Mouse (Mus musculus) cerebellum, adult 11 months (tissue): Measurements from ENCODE around the gene Tnik.

ENCODE experiments used
- DNase-seq: peaks from one replicate; pipeline ENCODE4 v3.0.0; 2022

The Tnik gene

DNA sequence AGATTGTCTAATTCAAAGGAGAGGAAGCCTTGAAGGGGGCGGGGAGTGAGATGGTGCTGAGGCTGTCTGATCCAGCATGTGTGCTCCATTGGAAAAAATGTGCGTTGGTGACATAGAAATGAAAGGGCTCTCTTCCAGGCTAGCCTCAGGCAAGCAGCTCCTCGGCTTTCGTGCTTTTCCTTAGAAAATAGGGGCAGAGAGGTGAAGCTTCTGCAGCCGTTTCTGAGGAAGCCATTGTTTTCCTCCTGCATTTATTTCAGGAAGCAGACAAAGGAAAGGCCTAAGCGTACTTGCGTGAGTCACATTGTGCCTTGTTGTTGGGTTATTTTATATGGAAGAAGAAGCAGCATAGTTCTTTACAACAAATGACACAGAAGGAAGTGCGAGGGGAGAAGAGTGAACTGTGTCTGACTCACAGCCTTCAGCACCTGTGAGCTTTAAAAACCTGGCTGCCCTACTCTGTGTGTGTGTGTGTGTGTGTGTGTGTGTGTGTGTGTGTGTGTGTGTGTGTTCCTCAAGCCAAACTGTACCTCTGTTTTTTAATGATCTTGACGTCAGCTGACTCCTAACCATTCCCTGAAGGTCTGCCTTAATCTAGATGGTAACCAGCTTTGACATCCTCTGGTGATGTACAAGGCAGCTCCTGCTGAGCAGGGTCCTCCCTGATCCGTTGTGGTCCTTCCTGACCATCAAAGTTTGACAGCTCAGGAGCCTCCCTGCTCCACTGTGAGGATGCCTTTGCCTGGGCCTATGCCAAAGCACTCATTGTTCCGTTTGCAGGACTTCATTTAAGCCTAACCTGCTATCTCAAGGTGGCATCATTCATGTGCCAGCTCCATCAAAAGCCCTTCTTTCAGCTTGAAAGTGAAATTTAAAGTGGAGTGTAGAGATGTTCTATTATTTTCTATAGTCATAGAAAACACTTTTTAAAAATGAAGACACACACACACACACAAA, 228.3 kb downstream of the Tnik start:
- no peak for DNase-seq

DNA sequence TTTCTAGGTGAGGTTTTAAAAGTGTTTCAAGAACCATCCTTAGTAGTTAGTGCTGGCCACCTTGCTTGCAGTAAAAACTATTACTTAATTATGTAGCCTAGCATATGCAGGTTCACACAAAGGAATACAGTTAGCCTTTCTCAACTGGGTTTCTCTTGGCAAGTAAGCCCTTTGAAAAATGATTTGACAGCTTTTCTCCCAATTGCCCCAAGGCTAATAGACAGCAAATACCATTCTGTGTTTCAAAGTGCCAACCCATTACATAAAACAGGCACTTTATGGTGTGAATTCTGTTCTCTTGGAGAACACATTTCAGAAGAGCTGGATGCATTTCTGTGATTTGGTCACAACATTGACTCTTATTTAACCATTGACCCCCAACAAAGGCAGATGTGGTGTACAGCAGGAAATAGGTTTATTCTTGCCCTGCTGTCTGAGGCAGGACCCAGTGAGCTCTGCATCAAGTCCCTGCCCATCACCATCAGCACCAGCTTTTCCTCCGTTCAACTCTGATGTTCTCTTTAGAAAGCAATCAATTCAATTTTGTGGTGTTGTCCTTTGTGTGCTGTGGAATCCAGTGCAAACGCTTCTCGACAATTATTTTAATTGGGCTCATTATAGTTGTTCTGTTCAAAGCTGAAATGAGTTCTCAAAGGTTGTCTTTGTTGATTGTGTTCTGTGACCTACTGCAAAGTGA, 233.9 kb downstream of the Tnik start:
- no peak for DNase-seq

DNA sequence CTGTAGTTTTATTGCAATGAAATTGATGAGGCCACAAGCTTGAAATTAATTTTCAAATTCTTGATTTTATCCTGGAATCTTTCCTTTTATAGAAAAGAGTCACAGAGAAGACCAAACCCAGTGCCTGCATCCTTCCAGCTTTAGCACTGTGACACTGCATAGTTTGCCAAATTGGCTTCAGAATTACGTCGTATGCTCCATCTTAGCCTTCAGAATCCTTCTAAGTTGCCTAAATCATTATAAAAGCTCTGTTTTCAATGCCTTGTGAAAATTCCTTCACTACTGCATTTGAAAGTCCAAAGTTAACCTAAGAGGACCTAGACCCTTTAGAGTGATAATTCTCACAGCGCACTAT, 234.5 kb downstream of the Tnik start:
- no peak for DNase-seq

DNA sequence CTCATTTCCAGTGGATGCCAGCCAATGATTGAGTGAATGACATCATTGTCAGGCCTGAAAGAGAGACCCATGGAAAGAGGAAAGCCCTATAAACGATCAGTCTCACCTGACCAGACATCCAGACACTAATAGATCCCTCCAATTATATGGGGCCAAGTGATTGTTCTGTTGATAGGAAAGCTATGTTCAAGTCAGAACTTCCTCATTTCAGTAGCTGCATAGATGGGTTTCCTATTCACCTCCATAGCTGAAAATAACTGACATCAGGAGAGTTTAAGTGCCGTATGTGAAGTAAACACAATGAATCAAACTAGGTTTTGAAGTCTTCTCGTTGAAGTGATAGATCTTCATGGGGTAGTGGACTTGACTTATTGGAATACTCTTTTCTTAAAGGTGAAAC, 239.7 kb downstream of the Tnik start:
- DNase-seq: no peak

DNA sequence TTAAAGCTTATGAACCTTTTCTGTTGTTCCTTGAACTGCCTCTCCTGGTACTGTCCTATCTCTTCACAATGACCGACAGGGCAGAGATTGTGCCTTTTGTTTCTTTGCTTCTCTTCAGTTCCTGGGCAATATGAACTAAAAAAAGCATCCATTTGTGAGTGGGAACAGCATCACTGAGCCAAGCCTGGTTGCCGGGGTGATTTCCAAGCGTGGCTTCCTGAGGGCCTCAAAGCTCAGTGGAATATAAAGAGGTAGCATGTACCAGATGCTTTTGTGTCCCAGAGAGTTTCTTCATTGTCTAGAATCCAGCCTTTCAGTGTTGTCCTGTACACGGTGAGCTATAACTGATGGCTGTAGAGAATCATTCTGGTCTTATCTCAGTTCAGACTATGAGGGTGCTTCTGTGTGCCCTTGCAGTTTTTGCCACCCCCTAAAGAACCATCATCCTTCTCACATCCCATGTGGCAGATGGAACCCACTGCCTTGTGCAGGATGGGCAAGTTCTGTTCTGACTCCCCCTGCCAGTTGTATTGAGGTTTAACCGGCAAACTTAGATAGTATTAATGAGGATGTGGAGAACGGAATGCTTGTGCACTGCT, 246.4 kb downstream of the Tnik start:
- DNase-seq: no peak

DNA sequence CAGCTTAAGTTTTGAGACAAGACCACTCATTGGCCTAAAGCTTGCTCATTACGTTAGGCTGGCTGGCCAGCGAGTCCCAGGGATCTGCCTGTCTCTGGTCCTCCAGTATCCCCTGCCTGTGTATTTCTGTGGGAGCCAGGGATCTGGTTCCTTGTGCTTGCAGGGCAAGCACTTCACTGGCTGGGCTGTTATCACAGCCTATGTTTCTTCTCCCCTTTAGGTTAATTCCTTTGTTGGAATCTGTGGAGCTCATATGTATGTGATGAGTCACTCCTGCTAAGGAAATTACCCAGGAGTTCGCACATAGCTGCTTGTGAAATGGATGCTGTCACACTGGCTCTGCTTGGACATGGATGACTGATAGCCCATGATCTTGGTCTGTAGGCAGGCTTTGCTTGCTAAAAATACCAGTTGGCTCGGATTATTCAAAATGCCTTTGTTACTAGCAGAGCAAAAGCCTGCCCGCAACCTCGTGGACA, 260.0 kb downstream of the Tnik start:
- DNase-seq: no peak

DNA sequence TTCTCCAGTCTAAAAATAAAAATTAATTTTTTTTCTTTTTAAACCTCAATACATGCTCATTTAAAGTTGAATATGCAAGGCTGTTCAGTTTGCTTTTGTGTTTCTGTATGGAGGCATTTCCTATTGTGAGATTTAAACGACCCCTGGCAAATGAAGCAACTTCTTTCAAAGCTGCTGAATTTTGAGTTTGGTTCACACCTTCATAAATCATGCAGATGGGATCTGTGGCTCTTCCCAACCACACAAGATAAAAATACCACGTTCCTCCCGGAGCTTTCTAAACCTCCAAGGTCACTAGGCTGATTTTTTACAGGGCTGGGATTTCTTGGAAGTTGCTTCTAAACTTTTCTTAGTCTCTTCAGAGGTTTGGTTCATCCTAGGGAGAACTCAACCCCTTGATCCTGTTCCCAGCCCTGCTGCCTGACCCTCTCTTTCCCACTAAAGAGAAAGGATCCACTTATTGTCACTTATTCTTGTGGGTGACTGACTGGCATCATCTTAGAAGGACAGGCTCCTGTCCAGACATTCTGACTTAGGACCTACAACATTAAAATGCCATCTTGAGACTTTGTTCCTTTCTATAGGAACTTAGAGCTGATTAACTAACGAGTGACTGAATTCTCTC, 260.6 kb downstream of the Tnik start:
- no peak for DNase-seq

DNA sequence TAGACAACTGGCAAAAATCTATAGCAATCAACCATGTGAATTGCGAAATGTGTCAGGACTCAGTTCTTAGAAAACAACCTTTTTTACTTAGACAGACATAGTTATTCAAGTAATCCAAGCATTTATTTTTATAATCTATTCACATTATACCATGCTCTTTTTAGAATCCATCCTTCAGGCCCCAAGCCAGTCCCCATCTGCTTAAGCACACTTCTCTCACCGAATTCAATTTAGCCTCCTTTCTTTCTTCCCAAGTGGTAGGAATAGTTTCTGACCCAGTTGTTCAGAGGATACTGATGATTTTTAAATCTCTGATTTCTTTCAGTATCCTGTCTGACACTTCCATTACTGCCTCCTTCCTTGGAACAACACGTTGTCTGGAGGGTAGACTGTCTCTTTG, 261.5 kb downstream of the Tnik start:
- no peak for DNase-seq

DNA sequence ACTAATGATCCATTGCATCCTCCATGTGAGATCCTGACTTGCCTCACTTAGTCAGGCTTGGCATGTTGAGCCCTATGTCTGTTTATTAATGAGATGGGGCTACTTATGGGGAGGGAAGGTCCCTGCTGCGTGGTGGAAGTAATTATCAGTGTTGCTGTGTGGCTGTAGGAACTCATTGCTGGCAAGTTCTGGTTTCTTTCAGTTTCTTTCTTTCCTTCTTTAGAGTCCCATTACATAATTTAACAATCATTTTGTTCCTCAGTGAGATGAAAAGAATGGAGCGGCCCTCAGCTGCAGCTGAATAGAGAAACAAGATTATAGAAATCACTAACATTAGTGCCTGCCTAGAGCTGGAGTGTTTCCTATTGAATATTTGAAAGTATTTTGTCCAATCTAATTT, 263.7 kb downstream of the Tnik start:
- no peak for DNase-seq

DNA sequence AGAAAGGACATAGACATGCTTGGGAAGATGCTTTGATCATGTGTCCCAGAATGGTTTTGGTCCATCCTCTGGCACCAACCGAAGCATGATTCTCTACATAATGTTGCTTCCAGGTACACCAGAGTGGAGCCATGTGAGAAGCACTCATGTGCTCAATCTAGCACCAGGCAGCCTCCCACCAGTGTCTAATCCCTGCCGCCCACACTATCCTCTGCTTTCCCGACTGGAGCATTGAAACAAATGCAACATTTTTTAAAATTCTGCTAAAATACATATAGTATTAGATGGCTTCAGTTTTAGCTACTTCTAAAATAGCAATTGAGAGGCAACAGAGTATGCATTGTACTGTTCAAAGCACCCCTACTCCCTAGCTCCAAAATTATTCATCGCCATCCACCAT, 264.2 kb downstream of the Tnik start:
- DNase-seq: no peak

DNA sequence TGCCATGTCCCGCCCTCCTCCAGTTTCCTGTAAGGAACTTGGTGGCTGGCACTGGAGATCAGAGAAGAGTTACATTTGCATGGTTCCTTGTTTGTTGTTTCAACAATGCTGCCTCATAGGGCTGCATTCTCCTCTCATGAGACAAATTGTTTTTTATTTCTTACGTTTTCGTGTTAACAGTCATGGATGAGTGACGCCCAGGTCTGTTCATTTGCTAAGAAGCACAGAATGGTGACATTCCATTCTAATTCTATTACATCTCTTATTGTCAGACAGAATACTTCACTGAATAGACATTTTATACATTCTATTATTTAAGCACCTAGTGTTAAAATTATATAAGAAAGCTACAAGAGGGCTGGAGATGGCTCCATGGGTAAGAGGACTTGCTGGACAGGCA, 266.5 kb downstream of the Tnik start:
- DNase-seq: no peak

DNA sequence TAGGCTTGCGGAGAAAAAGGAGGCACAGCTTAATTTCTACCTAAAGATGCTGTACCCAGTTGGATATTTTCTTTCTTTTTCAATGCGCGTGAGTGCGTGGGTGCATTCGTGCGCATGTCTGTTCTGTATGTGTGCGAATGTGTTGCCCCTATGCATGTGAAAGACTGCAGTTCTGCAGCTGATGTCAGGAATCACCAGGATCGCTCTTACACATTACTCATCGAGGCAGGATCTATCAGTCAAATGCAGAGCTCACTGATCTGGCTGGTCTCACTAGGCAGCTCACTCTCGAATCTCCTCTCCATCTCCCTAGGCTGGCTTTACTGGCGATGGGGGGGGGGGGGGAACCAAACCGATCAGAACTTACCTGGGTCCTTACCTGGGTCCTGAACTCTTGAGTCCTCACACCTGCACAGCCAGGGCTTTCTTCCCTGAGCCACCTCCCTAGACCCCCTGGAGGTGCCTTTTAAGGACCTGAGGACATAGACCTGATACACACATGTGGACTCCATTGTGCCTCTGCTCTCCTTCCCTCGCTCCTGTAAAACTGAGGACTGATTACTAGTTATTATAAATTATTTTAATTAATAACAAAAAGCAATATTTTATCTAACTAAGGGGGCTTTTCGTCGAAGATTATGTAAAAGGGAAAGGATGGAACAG, 268.4 kb downstream of the Tnik start:
- DNase-seq: no peak

DNA sequence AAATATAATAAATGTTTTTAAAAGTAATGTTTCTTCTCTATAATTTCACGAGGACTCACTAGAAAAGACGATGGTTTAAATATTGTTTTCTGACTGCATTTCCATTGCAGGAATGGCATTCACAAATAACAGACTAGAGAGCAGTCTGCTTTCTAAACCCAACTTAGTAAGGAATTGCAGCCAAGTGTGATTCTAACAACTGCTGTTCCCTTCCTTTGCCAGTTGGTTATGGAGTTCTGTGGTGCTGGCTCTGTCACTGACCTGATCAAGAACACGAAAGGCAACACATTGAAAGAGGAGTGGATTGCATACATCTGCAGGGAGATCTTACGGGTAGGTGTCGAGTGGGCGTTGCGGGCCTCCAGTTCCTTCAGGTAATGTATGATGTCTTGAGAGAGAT, 269.7 kb downstream of the Tnik start:
- DNase-seq: no peak

DNA sequence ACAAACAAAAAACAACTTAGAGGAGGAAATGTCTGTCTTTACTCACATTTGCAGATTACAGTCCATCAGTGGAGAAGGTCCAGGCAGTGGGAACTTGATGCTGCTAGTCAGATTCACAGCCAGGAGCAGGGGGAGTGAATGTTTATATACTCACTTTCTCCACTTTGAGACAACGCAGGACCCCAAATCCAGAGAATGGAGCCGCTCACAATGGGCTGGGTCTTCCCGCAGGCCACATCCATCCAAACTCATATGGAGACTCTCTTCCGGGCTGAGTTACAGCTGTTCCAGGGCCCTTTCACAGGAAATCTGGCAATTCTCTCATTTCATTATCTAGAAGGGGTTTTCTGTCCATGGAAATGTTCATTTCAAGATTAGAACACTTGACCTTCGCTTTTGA, 277.1 kb downstream of the Tnik start:
- DNase-seq: no peak

DNA sequence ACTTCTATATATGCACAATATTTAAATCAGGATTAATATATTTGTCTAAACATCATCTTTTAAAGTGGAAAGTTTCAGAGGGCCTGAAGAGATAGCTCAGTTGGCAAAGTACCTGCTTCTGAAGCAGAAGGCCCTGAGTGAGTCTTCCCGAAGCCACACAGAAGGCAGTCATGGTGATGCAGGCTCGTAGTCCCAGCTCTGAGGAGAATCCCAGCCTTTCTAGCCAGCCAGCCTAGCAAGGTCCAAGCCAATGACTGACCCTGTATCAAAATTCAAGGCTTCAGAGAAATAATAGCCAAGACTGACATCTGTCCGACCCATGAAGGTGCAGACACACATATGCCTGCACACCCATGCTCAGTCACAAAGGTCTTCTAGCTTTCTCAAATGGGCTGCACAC, 279.9 kb downstream of the Tnik start:
- no peak for DNase-seq

DNA sequence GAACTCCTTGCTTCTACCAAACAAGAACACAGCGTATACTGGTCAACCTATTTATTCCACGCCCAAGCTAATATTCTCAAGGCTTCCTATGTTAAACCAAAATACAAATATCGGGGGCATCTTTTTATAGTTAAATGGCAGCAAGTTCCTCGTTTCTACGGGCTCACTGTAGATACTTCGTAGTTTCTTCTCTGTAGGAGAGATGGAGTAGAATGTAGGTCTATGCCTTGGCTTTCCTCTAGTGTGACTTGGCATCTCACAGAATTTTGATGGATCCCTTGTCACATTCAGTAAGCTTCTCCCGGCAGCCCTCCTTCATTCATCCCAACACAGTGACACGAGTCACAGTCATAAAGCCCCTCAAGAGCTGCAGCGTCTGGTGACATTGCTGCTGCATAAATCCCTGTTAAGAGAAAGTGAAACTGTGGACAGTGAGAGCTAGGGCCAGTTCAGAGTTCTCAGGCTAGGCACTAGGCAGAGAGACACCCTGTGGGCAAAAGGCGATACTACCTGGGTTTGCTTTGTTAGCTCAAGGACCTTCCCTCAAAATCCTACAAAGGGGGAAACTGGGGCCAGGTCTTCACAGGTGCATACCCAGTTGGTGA, 280.5 kb downstream of the Tnik start:
- DNase-seq: no peak

DNA sequence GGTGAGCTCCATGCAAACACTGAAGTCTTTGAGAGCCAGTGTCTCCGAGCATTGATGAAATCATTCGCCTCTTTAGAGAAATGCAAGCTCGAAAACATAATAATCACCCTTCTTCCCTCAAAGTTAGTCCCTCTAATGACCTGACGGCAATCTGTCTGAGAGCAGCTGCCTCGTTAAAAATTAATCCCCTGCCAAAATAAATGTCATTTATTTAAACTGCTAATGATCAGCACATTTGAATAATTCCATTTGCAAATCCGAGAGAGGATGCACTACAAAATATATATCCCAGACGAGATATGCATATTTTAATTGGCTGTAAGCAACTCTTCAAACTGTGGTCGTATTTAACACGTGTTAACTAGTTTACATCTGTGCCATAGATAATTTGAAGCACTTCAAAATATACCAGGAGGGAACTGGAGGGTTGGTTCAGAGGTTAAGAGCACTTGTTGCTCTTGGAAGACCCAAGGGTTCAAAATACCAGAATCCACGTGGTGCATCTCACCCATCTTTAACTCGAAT, 281.4 kb downstream of the Tnik start:
- no peak for DNase-seq

DNA sequence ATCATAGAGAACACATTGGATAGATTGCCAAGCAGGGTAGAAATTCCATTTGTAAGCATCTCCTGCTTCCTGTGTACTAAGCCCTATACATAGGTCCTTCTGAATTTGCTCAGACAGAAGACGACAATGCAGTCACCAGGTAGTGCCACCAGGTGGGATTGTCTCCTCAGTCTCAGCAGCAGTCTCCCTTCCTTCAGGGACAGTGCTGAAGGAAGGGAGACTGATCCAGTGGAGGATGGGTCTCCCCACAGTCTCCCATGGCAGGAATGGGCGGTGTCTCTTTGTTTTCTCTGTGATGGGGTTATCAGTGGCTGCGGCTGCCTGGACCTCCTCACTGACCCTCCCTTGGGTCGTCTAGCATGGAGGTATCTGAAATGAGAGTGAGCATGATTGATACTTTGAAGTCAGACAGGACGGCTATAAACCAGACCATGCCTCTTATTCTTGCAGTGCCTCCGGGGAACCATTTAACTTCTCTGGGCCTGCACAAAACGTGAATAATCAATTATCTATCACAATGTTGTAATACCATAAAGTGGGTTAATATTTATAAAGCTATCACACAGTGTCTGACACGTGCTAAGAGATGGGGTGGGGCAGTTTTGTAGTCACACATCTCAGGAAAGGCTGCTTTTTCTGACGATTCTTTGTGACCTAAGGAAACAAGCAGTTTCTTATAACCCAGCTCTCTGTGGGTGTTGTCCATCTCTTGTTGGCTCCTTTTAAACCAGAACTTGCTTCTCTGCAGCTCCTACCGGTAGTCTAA, 285.1 kb downstream of the Tnik start:
- no peak for DNase-seq

DNA sequence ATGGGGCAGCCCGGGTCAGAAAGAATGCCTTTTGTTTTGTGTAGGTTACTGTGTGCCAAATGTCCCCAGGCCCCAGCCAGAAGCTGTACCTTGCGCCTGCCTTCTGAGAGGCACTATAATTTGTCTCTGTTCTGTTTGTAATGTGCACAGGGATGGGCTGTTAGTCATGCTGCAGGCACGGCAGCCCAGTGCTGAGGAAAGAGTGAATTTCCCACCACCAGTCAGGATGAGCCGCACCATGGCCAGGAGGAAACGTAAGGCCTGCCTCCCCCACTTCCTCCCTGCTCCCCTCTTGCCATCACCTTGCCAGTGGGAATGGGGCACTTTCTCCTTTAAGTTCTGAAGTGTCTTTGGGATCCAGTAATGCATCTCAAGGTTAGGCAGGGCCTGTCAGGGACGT, 286.4 kb downstream of the Tnik start:
- DNase-seq: no peak

DNA sequence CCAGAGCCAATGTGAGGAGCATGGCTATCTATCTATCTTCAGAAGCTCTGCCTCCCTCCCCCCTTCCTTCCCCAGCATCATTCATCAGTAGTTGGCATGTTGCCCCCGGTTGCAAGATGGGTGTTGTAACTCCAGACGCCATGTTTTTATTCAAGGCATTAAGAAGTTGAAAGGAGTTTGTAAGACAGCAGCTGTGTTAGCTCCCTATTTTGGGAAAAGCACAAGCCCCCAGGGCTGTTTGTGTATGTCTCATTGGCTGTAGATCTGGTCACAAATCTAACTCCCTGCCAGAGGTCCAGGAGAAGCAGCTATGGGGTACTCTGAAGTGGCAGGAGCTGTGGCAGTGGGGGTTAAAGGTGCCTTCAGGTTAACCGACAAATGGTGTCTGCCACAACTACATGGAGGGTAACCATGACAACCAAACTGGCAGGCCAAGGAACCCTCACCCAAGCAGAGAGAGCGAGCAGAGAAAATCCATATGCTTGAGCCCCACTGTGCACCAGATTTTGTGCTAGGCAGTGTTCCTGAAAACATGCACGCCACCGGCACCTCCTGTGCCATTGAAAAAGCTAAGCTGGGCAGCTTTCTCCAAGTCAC, 287.6 kb downstream of the Tnik start:
- peak; percentile 63 for DNase-seq

DNA sequence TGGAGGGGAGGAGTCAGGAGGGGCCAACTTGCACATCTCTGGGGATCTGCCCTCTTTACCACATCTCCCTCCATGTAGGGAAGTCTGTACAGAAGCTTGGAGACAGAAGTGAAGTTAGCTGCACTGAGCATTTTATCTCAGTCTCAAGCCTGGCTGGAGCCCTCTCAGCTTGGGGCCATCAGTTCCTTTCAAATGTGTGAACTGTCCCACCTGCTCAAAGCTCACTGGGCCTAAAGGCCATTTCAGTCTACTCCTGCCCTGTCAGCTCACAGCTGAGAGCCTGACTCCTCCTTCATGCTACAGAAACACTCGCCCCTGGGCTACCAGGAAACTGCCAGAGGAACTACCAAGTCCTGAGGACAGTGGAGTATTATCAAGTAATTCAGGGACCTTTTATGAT, 288.7 kb downstream of the Tnik start:
- no peak for DNase-seq
